Mouse (Mus musculus): ENCODE results near the gene Rreb1. TPM values are rescaled to one million over a fixed set of nuclear protein-coding genes. Genes with fewer than 3 reads are reported as not detected.
A peak's percentile ranks its signal among the peaks of the same experiment; 100 is the strongest.
"Not testable (repeated sequence)": the region's sequence is repeated elsewhere in the genome, so short reads cannot be mapped to it uniquely, and the experiment has no call there.

Rreb1 gene
- total RNA-seq, 2 experiments from 2014 or later, result 20.7 to 44.1 TPM

GRCm38 (mm10) chr13:37824956-37825645, 46.9 kb downstream of the Rreb1 start:
- intact Hi-C loops (cut with DNase I), result no loop called here
- DNase-seq (ENCODE audit: low spot score in 2 of 2), result peak; percentile 17 to 18

- intact Hi-C loops (cut with DNase I), result no loop called here
- peak; percentile 52 to 56 for DNase-seq (ENCODE audit: low spot score in 2 of 2)
Observed at GRCm38 (mm10) chr13:37825646-37826280, 47.6 kb downstream of the Rreb1 start.

- peak; percentile 47 to 50 for DNase-seq (ENCODE audit: low spot score in 2 of 2)
- intact Hi-C loops (cut with DNase I), result no loop called here
Observed at GRCm38 (mm10) chr13:37826281-37826993, 48.2 kb downstream of the Rreb1 start.

GRCm38 (mm10) chr13:37826994-37827262, 48.7 kb downstream of the Rreb1 start:
- intact Hi-C loops (cut with DNase I), result no loop called here
- DNase-seq (ENCODE audit: low spot score in 2 of 2), result no peak

GRCm38 (mm10) chr13:37827263-37827995, 49.2 kb downstream of the Rreb1 start:
- intact Hi-C loops (cut with DNase I), result no loop called here
- peak; percentile 16 to 23 for DNase-seq (ENCODE audit: low spot score in 2 of 2)

- DNase-seq (ENCODE audit: low spot score in 2 of 2), result no peak
- intact Hi-C loops (cut with DNase I), result no loop called here
Observed at GRCm38 (mm10) chr13:37827996-37828579, 49.9 kb downstream of the Rreb1 start.

GRCm38 (mm10) chr13:37828928-37829327, 50.7 kb downstream of the Rreb1 start:
- no peak for DNase-seq (ENCODE audit: low spot score in 2 of 2)
- intact Hi-C loops (cut with DNase I), result no loop called here

GRCm38 (mm10) chr13:37830256-37830655, 52.1 kb downstream of the Rreb1 start:
- no peak for DNase-seq (ENCODE audit: low spot score in 2 of 2)
- intact Hi-C loops (cut with DNase I), result no loop called here

- intact Hi-C loops (cut with DNase I), result no loop called here
- no peak for DNase-seq (ENCODE audit: low spot score in 2 of 2)
Observed at GRCm38 (mm10) chr13:37830874-37831311, 52.7 kb downstream of the Rreb1 start.

- intact Hi-C loops (cut with DNase I), result no loop called here
- no peak for DNase-seq (ENCODE audit: low spot score in 2 of 2)
Observed at GRCm38 (mm10) chr13:37832481-37832880, 54.3 kb downstream of the Rreb1 start.

- no peak for DNase-seq (ENCODE audit: low spot score in 2 of 2)
- intact Hi-C loops (cut with DNase I), result no loop called here
Observed at GRCm38 (mm10) chr13:37833500-37833899, 55.3 kb downstream of the Rreb1 start.

GRCm38 (mm10) chr13:37835296-37835695, 57.1 kb downstream of the Rreb1 start:
- no peak for DNase-seq (ENCODE audit: low spot score in 2 of 2)
- intact Hi-C loops (cut with DNase I), result no loop called here

- DNase-seq (ENCODE audit: low spot score in 2 of 2); intact Hi-C loops (cut with DNase I): not testable (repeated sequence)
Observed at GRCm38 (mm10) chr13:37835811-37836210, 57.6 kb downstream of the Rreb1 start.

GRCm38 (mm10) chr13:37837372-37837771, 59.2 kb downstream of the Rreb1 start:
- intact Hi-C loops (cut with DNase I), result no loop called here
- DNase-seq (ENCODE audit: low spot score in 2 of 2), result no peak

GRCm38 (mm10) chr13:37838260-37839183, 60.3 kb downstream of the Rreb1 start:
- intact Hi-C loops (cut with DNase I), result no loop called here
- no peak for DNase-seq (ENCODE audit: low spot score in 2 of 2)

- intact Hi-C loops (cut with DNase I), result no loop called here
- no peak for DNase-seq (ENCODE audit: low spot score in 2 of 2)
Observed at GRCm38 (mm10) chr13:37843241-37843640, 65.0 kb downstream of the Rreb1 start.

GRCm38 (mm10) chr13:37843844-37844243, 65.6 kb downstream of the Rreb1 start:
- DNase-seq (ENCODE audit: low spot score in 2 of 2), result no peak
- intact Hi-C loops (cut with DNase I), result no loop called here

- DNase-seq (ENCODE audit: low spot score in 2 of 2), result no peak
Observed at GRCm38 (mm10) chr13:37845156-37845555, 67.0 kb downstream of the Rreb1 start.

GRCm38 (mm10) chr13:37845641-37846040, 67.4 kb downstream of the Rreb1 start:
- intact Hi-C loops (cut with DNase I), result no loop called here
- DNase-seq (ENCODE audit: low spot score in 2 of 2), result no peak

More at GRCm38 (mm10) chr13:37845156-37845555, 67.0 kb downstream of the Rreb1 start:
- intact Hi-C loops (cut with DNase I), result no loop called here
